Mouse (Mus musculus): ENCODE measurements around the gene Gm7534.

- TF ChIP-seq POLR2A (IDR thresholded peaks at IDR 0.05; ENCODE audit: control insufficient read depth in 1 of 2, insufficient read depth in 1 of 2, low read depth in 1 of 2, low read length in 2 of 2, poor library complexity in 1 of 2) = no peak
- no peak for TF ChIP-seq CTCF (IDR thresholded peaks at IDR 0.05 in 2 of 3, conservative IDR thresholded peaks at IDR 0.05 in 1 of 3; ENCODE audit: control insufficient read depth in 1 of 3, insufficient read depth in 1 of 3, low read depth in 2 of 3, low read length in 3 of 3, poor library complexity in 1 of 3, severe bottlenecking in 1 of 3)
Measured at GRCm38 (mm10) chr4:134251241-134252130, 48.7 kb upstream of the Gm7534 start.

Data from MEL (cell line).